Mouse (Mus musculus): ENCODE measurements around the gene Cdan1.

- TF ChIP-seq CTCF (IDR thresholded peaks at IDR 0.05; ENCODE audit: insufficient read depth, low read depth, low read length) (no peak), POLR2A (IDR thresholded peaks at IDR 0.05; ENCODE audit: insufficient read depth, low read depth, low read length) (no peak)
These were observed 79.5 kb downstream of the Cdan1 start for GRCm38 (mm10) chr2:120770265-120770935.
